ENCODE assay signal across 8 mouse cellular contexts in the genomic region with DNA sequence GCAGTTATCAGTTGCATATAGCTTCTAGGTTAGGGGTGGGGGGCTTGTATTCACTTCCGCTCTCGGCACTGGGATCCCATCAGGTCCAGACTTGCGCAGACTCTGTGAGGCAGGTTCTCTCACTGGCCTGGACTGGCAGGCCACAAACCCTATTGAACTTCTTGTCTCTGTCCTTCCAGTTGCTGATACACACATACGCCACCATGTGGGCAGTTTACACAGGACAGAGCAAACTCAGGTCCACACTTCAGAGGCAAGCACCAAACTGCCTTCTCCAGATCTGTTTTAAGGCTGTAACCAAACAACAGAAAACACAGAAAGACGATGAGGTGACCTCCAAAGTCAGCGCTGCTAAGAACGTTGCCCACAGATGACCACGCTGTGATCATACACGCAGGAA.
DNase-seq lines count a peak whose midpoint lies in the region; ATAC-seq and TF ChIP-seq lines count a peak whose summit lies in the region.
"Had no signal": no experiment of that assay in that cellular context is flagged by ENCODE, and none has a peak within 500 bp of the region (broad histone marks: within the 10 kb centered on the region; RNA-seq: fewer than 3 reads in every experiment).

No protein-coding gene starts in this region.

- TF ChIP-seq POLR2A in MEL (IDR thresholded peaks at IDR 0.05; ENCODE audit: control insufficient read depth in 1 of 2, insufficient read depth in 1 of 2, low read depth in 1 of 2, low read length in 2 of 2, poor library complexity in 1 of 2), result no peak

- H3K27me3 ChIP-seq in MEL (ENCODE audit: control insufficient read depth in 1 of 2, insufficient read depth in 2 of 2, low read length in 2 of 2), result no peaks in the 10 kb centered on the region; a peak in 1 of 4 replicates
- H3K27me3 ChIP-seq: embryonic facial prominence, embryonic 12.5 days had no signal

- TF ChIP-seq EP300 in MEL (IDR thresholded peaks at IDR 0.05; ENCODE audit: low read depth in 1 of 2, low read length in 2 of 2), result no peak

- H3K4me1 ChIP-seq in MEL (ENCODE audit: control insufficient read depth in 1 of 2, insufficient read depth in 2 of 2, low read length in 2 of 2), result no peaks in the 10 kb centered on the region

- no peak overlapping the region for H3K4me3 ChIP-seq in layer of hippocampus, adult 2 months
- no peak overlapping the region for H3K4me3 ChIP-seq in MEL (ENCODE audit: control insufficient read depth in 1 of 2, insufficient read depth in 1 of 2, low read depth in 2 of 2, low read length in 2 of 2)
- H3K4me3 ChIP-seq: embryonic facial prominence, embryonic 12.5 days had no signal

- no peak for TF ChIP-seq RAD21 in MEL (IDR thresholded peaks at IDR 0.05; ENCODE audit: low read depth, low read length)

- H3K36me3 ChIP-seq in MEL (ENCODE audit: control insufficient read depth in 1 of 2, insufficient read depth in 2 of 2, low read length in 2 of 2), result no peaks in the 10 kb centered on the region
- H3K36me3 ChIP-seq: embryonic facial prominence, embryonic 12.5 days had no signal

- DNase-seq in layer of hippocampus, adult 2 months (ENCODE audit: low spot score in 2 of 2), result no peak
- no peak for DNase-seq in layer of hippocampus, postnatal 36 days
- DNase-seq in MEL (ENCODE audit: low read depth, low spot score), result no peak
- peak; percentile 62 for DNase-seq in adrenal gland, postnatal 14 days
- peak; percentile 35 to 60 for DNase-seq in kidney, postnatal 4 days
- no peak for DNase-seq in thymus, postnatal 25 days

- ATAC-seq in activated CD4-positive, CD25-positive, alpha-beta regulatory T cell, adult 4 months, result no peak

- no peak overlapping the region for H3K9ac ChIP-seq in MEL (ENCODE audit: control insufficient read depth, low read depth, low read length, poor library complexity, severe bottlenecking)
- H3K9ac ChIP-seq: embryonic facial prominence, embryonic 12.5 days had no signal

- peak; percentile 67 for TF ChIP-seq CTCF in layer of hippocampus, adult 2 months (conservative IDR thresholded peaks at IDR 0.05)
- TF ChIP-seq CTCF in MEL (IDR thresholded peaks at IDR 0.05 in 2 of 3, conservative IDR thresholded peaks at IDR 0.05 in 1 of 3; ENCODE audit: control insufficient read depth in 1 of 3, insufficient read depth in 1 of 3, low read depth in 2 of 3, low read length in 3 of 3, poor library complexity in 1 of 3, severe bottlenecking in 1 of 3), result no peak

- H3K9me3 ChIP-seq in MEL (replicated peaks; ENCODE audit: insufficient read depth, low read length), result no peaks in the 10 kb centered on the region
- H3K9me3 ChIP-seq: embryonic facial prominence, embryonic 12.5 days had no signal

- no peak overlapping the region for H3K27ac ChIP-seq in layer of hippocampus, adult 2 months
- H3K27ac ChIP-seq in MEL (ENCODE audit: control insufficient read depth, low read depth, low read length), result no peak overlapping the region
- H3K27ac ChIP-seq: embryonic facial prominence, embryonic 12.5 days had no signal

- no peaks in the 10 kb centered on the region for H3K79me2 ChIP-seq in MEL (ENCODE audit: control insufficient read depth, insufficient read depth, low read length, poor library complexity)

TF ChIP-seq in MEL, 35 proteins besides CTCF, POLR2A, EP300 and RAD21:
- peak; percentile 14; the same call in 1 of the 2 replicates for TF ChIP-seq SMC3 (IDR thresholded peaks at IDR 0.05; ENCODE audit: low read depth, low read length)
- TF ChIP-seq BHLHE40 (IDR thresholded peaks at IDR 0.05; ENCODE audit: borderline replicate concordance, low read depth, low read length), result no peak

Comparison
In these comparisons a context has a peak if more than half of its experiments do, and no peak if none do; other contexts are left out.
1. DNase-seq: peak in adrenal gland, postnatal 14 days (single experiment) and kidney, postnatal 4 days (2 of 2); none in layer of hippocampus, adult 2 months (0 of 2), layer of hippocampus, postnatal 36 days (0 of 2), MEL (single experiment) and thymus, postnatal 25 days (single experiment).